Mouse (Mus musculus) testis, adult 2 months (tissue): Measurements from ENCODE around the gene Saal1.

ENCODE experiments used
- CTCF ChIP-seq: fragments of 200-500 bp; IDR thresholded peaks from 2 replicates; pipeline ENCODE4 v1.5.1; 2012; ENCODE audit warnings: low read depth, mild to moderate bottlenecking, inconsistent platforms, low read length, moderate library complexity; ENCODE audit not compliant: control insufficient read depth, insufficient read depth, insufficient replicate concordance
- POLR2A ChIP-seq: fragments of 200-500 bp; IDR thresholded peaks from 2 replicates; pipeline ENCODE4 v1.6.1; 2012; ENCODE audit warnings: low read depth, mild to moderate bottlenecking, inconsistent platforms, low read length, moderate library complexity; ENCODE audit not compliant: control insufficient read depth

- TF ChIP-seq CTCF (no peak), POLR2A (no peak)
Observed at GRCm38 (mm10) chr7:46723849-46724248, 13.4 kb upstream of the Saal1 start.
